Mouse (Mus musculus) embryonic facial prominence, embryonic 15.5 days (tissue): ENCODE data around the gene Crb2. TPM values are rescaled to one million over a fixed set of nuclear protein-coding genes. Genes with fewer than 3 reads are reported as not detected.

Experiments
- ATAC-seq: fragments of 200-750 bp; cut with Nextera tagmentation; 2 replicates; pipeline ENCODE4 v1.8.0; 2017; ENCODE audit warnings: low read depth, moderate TSS enrichment; ENCODE audit not compliant: insufficient number of reproducible peaks, low FRiP score, low TSS enrichment
- H3K27ac ChIP-seq: fragments of 300-500 bp; sonication (generic); replicated peaks from 2 replicates; pipeline ENCODE4 v1.5.1; 2015; ENCODE audit warnings: mild to moderate bottlenecking, inconsistent platforms
- H3K27me3 ChIP-seq: fragments of 300-500 bp; sonication (generic); 2 replicates; pipeline ENCODE4 v1.6.1; 2015; ENCODE audit warnings: inconsistent platforms
- H3K36me3 ChIP-seq: fragments of 300-500 bp; sonication (generic); 2 replicates; pipeline ENCODE4 v1.6.1; 2015; ENCODE audit warnings: mild to moderate bottlenecking, inconsistent platforms
- H3K4me1 ChIP-seq: fragments of 300-500 bp; sonication (generic); 2 replicates; pipeline ENCODE4 v1.6.1; 2015; ENCODE audit warnings: inconsistent platforms
- H3K4me2 ChIP-seq: fragments of 300-500 bp; sonication (generic); replicated peaks from 2 replicates; pipeline ENCODE4 v1.6.1; 2015; ENCODE audit warnings: mild to moderate bottlenecking, inconsistent platforms
- H3K4me3 ChIP-seq: fragments of 300-500 bp; sonication (generic); replicated peaks from 2 replicates; pipeline ENCODE4 v1.5.1; 2015; ENCODE audit warnings: mild to moderate bottlenecking, inconsistent platforms
- H3K9ac ChIP-seq: fragments of 300-500 bp; sonication (generic); 2 replicates; pipeline ENCODE4 v1.6.1; 2015; ENCODE audit warnings: inconsistent platforms
- H3K9me3 ChIP-seq: fragments of 300-500 bp; sonication (generic); replicated peaks from 2 replicates; pipeline ENCODE4 v1.6.1; 2016; ENCODE audit warnings: inconsistent platforms
- WGBS: fragments of 180-500 bp; shearing (Covaris S2); methylation state at CpG from one replicate; pipeline ENCODE4 v1.1.7; 2015; 5-methylcytosine and 5-hydroxymethylcytosine counted together
- polyA plus RNA-seq: library from polyadenylated mRNA; unstranded; fragments of >200 nt; fragmentation: Nextera tagmentation; extraction: Ambion mirVana; gene quantifications from 2 replicates; pipeline ENCODE4 v1.2.1, GENCODE M21; 2015

The Crb2 gene
- polyA plus RNA-seq, 1 experiment from 2014 or later: 0.15 TPM

GRCm38 (mm10) chr2:37767739-37768138 is 8.3 kb upstream of the Crb2 start:
- Histone ChIP-seq H3K4me2 (no peak overlapping the region), H3K9ac (no peak overlapping the region), H3K4me3 (no peak overlapping the region), H3K9me3 (no peaks in the 10 kb centered on the region), H3K27ac (peak overlapping the region; percentile 58), H3K36me3 (no peaks in the 10 kb centered on the region), H3K4me1 (peaks cover 67% of the 10 kb centered on the region), H3K27me3 (no peaks in the 10 kb centered on the region)
- WGBS: 60% methylated on average over 3 of the region's 3 CpGs
- no peak for ATAC-seq

- H3K36me3 ChIP-seq: no peaks in the 10 kb centered on the region
- ATAC-seq: peak; percentile 78
- H3K4me2 ChIP-seq: no peak overlapping the region
- no peak overlapping the region for H3K4me3 ChIP-seq
- 41% methylated on average over 2 of the region's 2 CpGs for WGBS
- H3K9ac ChIP-seq: no peak overlapping the region
- peak overlapping the region; percentile 63 for H3K27ac ChIP-seq
- H3K27me3 ChIP-seq: no peaks in the 10 kb centered on the region
- H3K4me1 ChIP-seq: peaks cover 67% of the 10 kb centered on the region
- H3K9me3 ChIP-seq: no peaks in the 10 kb centered on the region
These were observed 7.1 kb upstream of the Crb2 start for GRCm38 (mm10) chr2:37768903-37769302.

DNA sequence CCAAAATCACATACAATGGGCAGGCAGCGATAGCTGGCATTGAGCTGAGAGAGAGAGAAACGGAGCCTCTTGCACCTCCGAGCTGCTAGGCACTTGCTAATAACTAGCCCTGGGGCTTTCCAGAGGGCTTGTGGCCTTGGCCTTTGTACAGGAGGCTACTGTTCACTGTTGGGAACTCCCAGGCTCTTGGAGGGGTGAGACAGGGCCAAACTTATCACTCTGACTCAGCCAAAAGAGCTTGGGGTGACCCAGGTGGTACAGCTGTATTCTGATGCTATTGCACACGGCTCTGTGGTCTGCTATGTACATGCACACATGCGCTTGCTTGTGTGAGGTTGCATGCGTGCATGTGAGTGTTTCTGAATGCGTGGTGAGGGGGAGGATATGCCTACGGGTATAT is 6.3 kb upstream of the Crb2 start:
- Histone ChIP-seq H3K4me2 (no peak overlapping the region), H3K9ac (no peak overlapping the region), H3K4me3 (no peak overlapping the region), H3K27ac (peak overlapping the region; percentile 51), H3K27me3 (no peaks in the 10 kb centered on the region; the same call in 1 of the 2 replicates), H3K36me3 (no peaks in the 10 kb centered on the region), H3K4me1 (peaks cover 65% of the 10 kb centered on the region), H3K9me3 (no peaks in the 10 kb centered on the region)
- no peak for ATAC-seq
- 68% methylated on average over 8 of the region's 8 CpGs for WGBS

- Histone ChIP-seq H3K9ac (no peak overlapping the region), H3K4me1 (peaks cover 61% of the 10 kb centered on the region), H3K27me3 (peaks cover 11% of the 10 kb centered on the region), H3K4me2 (peak overlapping the region; percentile 64), H3K36me3 (no peaks in the 10 kb centered on the region), H3K27ac (no peak overlapping the region), H3K9me3 (no peaks in the 10 kb centered on the region), H3K4me3 (peak overlapping the region; percentile 46)
- ATAC-seq: peak; percentile 24
- under 1% methylated on average over 18 of the region's 18 CpGs for WGBS
These were observed 4.3 kb upstream of the Crb2 start for GRCm38 (mm10) chr2:37771618-37772285.

DNA sequence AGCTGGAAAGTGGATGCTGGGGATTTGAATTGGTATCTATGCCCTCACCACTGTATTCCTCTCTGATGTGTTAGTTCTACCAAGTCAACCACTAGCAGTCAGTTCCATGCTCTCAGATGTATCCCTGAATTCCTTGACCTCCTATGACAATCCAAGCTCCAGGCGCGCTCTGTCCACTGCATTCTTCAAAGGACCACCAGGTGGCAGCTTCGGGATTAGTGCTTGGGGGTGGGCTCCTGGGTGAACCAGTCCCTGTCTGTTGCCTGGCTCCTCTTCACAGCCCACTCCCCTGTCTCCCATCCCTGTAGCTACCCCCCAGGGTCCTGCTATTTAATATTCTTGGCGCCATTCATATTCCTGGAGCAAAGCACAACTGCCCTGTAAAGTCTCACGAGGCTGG is 1.5 kb upstream of the Crb2 start:
- Histone ChIP-seq H3K9me3 (no peaks in the 10 kb centered on the region), H3K27me3 (peaks cover 27% of the 10 kb centered on the region), H3K4me1 (peaks cover 38% of the 10 kb centered on the region), H3K4me3 (no peak overlapping the region), H3K36me3 (no peaks in the 10 kb centered on the region), H3K27ac (no peak overlapping the region), H3K9ac (no peak overlapping the region), H3K4me2 (no peak overlapping the region)
- ATAC-seq: no peak
- 13% methylated on average over 5 of the region's 5 CpGs for WGBS

DNA sequence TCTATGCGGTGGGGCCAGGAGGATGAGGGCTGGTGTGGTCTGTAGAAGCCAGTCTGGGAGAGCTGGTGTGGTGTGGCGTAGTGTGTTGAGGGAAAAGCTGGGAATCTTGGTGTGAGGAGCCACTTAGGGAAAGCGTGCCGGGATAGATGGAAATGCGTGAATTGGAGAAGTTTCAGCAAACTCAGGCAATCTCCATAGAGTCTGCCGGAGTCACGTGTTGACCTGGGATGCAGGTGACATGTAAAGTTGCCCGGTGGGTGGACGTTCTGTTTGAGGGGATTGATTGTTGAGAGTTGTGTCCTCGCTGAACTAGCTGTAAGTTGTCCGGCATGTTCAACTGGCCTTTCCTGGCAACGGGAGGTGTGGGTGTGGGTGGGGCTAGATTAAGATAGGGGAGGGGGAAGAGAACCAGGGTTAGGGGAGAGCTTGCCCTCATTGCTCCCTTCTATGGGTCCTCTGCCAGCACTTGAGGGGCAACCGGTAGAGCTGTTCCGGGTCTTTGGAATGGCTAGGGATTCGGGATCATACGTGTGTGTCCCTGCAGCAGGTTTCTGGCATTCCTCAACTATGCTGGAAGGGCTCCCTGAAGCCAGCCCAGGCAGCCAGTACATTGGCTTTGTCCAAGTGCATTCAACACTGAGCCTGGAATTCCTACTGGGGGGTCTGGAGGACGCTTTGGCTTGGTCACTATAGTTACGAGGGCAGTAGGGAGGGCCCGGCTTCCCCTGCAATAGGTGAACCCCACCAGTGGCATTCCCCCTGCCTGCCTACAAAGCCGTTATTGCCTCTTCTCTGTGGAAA is 762 bp downstream of the Crb2 start:
- Histone ChIP-seq H3K4me1 (peaks cover 26% of the 10 kb centered on the region), H3K36me3 (no peaks in the 10 kb centered on the region), H3K27me3 (peaks cover 27% of the 10 kb centered on the region), H3K9me3 (no peaks in the 10 kb centered on the region), H3K9ac (no peak overlapping the region), H3K4me2 (peak overlapping the region; percentile 42), H3K4me3 (peak overlapping the region; percentile 28), H3K27ac (no peak overlapping the region)
- ATAC-seq: no peak
- 18% methylated on average over 20 of the region's 20 CpGs for WGBS

DNA sequence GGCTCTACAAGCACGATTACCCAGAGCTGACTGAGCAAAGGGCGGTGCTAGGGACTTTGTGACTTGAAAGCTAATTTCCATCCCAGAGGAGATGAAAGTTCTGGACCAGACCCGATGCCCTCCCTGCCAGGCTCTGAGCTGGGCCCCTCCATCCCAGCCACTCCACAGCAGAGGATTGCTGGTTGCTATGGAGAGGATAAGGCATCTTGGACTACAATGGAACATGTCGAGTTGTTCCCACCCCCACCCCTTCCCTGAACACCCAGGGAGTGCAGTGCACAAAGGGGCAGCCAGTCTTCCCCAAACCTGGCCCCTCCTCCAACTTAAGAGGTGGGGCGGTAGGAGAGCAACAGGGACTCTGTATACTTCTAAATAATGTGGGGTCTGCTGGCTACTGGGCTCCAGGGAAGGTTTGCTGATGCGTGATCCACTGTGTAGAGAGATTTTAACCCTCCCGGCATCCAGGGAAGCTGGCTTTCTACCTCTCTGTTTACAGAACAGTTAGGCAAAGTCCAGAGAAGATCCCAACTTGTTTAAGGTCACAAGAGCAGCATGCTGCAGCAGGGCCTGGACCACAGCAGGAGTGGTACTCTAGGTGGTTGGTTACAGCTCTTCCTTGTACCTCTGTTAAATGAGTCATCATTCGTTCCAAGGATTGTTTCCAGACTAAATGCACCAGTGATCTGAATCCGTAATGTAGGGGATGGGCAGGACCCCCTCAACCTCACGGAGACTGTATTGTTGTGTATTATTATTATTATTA is 2.1 kb downstream of the Crb2 start:
- H3K4me2 ChIP-seq: no peak overlapping the region
- H3K36me3 ChIP-seq: no peaks in the 10 kb centered on the region
- H3K9me3 ChIP-seq: no peaks in the 10 kb centered on the region
- ATAC-seq: no peak
- H3K4me1 ChIP-seq: peaks cover 26% of the 10 kb centered on the region
- no peak overlapping the region for H3K4me3 ChIP-seq
- no peak overlapping the region for H3K27ac ChIP-seq
- WGBS: 44% methylated on average over 10 of the region's 10 CpGs
- peaks cover 27% of the 10 kb centered on the region for H3K27me3 ChIP-seq
- no peak overlapping the region for H3K9ac ChIP-seq

- peaks cover 22% of the 10 kb centered on the region; the same call in 1 of the 2 replicates for H3K27me3 ChIP-seq
- H3K4me2 ChIP-seq: peak overlapping the region; percentile 33
- H3K27ac ChIP-seq: no peak overlapping the region
- peak; percentile 31; the same call in 1 of the 2 replicates for ATAC-seq
- H3K4me1 ChIP-seq: peaks cover 26% of the 10 kb centered on the region
- 4% methylated on average over 14 of the region's 14 CpGs for WGBS
- H3K9ac ChIP-seq: no peak overlapping the region
- no peaks in the 10 kb centered on the region for H3K36me3 ChIP-seq
- H3K4me3 ChIP-seq: peak overlapping the region; percentile 15; the same call in 1 of the 2 replicates
- no peaks in the 10 kb centered on the region for H3K9me3 ChIP-seq
These were observed 4.4 kb downstream of the Crb2 start for GRCm38 (mm10) chr2:37780270-37780929.

GRCm38 (mm10) chr2:37781421-37781820 is 5.4 kb downstream of the Crb2 start:
- no peak overlapping the region for H3K9ac ChIP-seq
- H3K4me2 ChIP-seq: no peak overlapping the region
- no peak overlapping the region for H3K4me3 ChIP-seq
- peaks cover 20% of the 10 kb centered on the region for H3K4me1 ChIP-seq
- H3K27me3 ChIP-seq: peaks cover 27% of the 10 kb centered on the region
- H3K36me3 ChIP-seq: no peaks in the 10 kb centered on the region
- ATAC-seq: no peak
- H3K27ac ChIP-seq: no peak overlapping the region
- H3K9me3 ChIP-seq: no peaks in the 10 kb centered on the region
- WGBS: 31% methylated on average over 3 of the region's 3 CpGs

DNA sequence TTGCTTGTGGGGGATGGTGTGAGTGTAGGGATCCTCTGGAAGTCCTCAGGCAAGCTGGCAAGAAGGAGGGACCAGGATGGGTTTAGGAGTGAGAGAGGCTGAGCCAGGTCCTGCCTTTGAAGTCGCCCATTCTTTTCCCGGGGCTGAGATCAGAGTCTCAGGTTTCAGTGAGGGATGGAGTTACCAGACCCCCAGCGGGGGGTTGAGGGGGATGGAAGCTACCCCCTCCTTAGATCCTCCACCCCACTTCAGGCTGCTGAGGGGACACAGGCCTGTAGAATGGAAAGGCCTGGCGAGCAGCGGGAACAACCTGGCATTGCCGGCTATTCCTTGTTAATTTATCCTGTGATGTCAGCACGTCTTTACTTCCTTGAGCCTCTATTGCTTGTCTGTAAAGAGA is 6.0 kb downstream of the Crb2 start:
- Histone ChIP-seq H3K36me3 (no peaks in the 10 kb centered on the region), H3K4me1 (peaks cover 18% of the 10 kb centered on the region), H3K4me2 (no peak overlapping the region), H3K27ac (no peak overlapping the region), H3K9ac (no peak overlapping the region), H3K9me3 (no peaks in the 10 kb centered on the region), H3K4me3 (no peak overlapping the region), H3K27me3 (peaks cover 27% of the 10 kb centered on the region)
- no peak for ATAC-seq
- 18% methylated on average over 7 of the region's 7 CpGs for WGBS

- Histone ChIP-seq H3K27ac (no peak overlapping the region), H3K9me3 (no peaks in the 10 kb centered on the region), H3K4me1 (peaks cover 20% of the 10 kb centered on the region), H3K9ac (no peak overlapping the region), H3K36me3 (no peaks in the 10 kb centered on the region), H3K27me3 (peaks cover 20% of the 10 kb centered on the region), H3K4me3 (no peak overlapping the region), H3K4me2 (no peak overlapping the region)
- no peak for ATAC-seq
- 61% methylated on average over 5 of the region's 5 CpGs for WGBS
These were observed 8.4 kb downstream of the Crb2 start for GRCm38 (mm10) chr2:37784473-37784872.
